Mouse (Mus musculus) hindbrain, embryonic 14.5 days (tissue): Measurements from ENCODE around the gene Acp5. TPM values are rescaled to one million over a fixed set of nuclear protein-coding genes. Genes with fewer than 3 reads are reported as not detected.

Source experiments
- ATAC-seq: fragments of 200-750 bp; cut with Nextera tagmentation; 2 replicates; pipeline ENCODE4 v1.8.0; 2017; ENCODE audit warnings: moderate number of reproducible peaks, mild to moderate bottlenecking, moderate TSS enrichment, moderate library complexity; ENCODE audit not compliant: low FRiP score
- DNase-seq: peaks from one replicate; pipeline ENCODE4 v3.0.0-alpha.2; 2015; ENCODE audit warnings: low spot score
- H3K27ac ChIP-seq: fragments of 300-500 bp; sonication (generic); 2 replicates; pipeline ENCODE4 v1.5.1; 2014; ENCODE audit warnings: mild to moderate bottlenecking, moderate library complexity
- H3K27me3 ChIP-seq: fragments of 300-500 bp; sonication (generic); 2 replicates; pipeline ENCODE4 v1.6.1; 2014; ENCODE audit warnings: mild to moderate bottlenecking, low read length, mixed read lengths; ENCODE audit not compliant: control insufficient read depth, insufficient read depth
- H3K36me3 ChIP-seq: fragments of 300-500 bp; sonication (generic); replicated peaks from 2 replicates; pipeline ENCODE4 v1.6.1; 2014; ENCODE audit not compliant: control insufficient read depth, insufficient read depth
- H3K4me1 ChIP-seq: fragments of 300-500 bp; sonication (generic); replicated peaks from 2 replicates; pipeline ENCODE4 v1.6.1; 2014; ENCODE audit warnings: antibody characterized with exemption, low read length, mixed read lengths; ENCODE audit not compliant: control insufficient read depth, insufficient read depth
- H3K4me2 ChIP-seq: fragments of 300-500 bp; sonication (generic); replicated peaks from 2 replicates; pipeline ENCODE4 v1.6.1; 2014; ENCODE audit warnings: mild to moderate bottlenecking, moderate library complexity
- H3K4me3 ChIP-seq: fragments of 300-500 bp; sonication (generic); replicated peaks from 2 replicates; pipeline ENCODE4 v1.5.1; 2014; ENCODE audit warnings: mild to moderate bottlenecking, low read length
- H3K9ac ChIP-seq: fragments of 300-500 bp; sonication (generic); 2 replicates; pipeline ENCODE4 v1.6.1; 2014
- H3K9me3 ChIP-seq: fragments of 300-500 bp; sonication (generic); 2 replicates; pipeline ENCODE4 v1.6.1; 2016; ENCODE audit warnings: low read length; ENCODE audit not compliant: control insufficient read depth
- WGBS: fragments of 180-500 bp; shearing (Covaris S2); extraction: QIAGEN DNeasy Blood & Tissue Kit; methylation state at CpG from one replicate; pipeline ENCODE4 v1.1.7; 2014; 5-methylcytosine and 5-hydroxymethylcytosine counted together
- polyA plus RNA-seq: library from polyadenylated mRNA; unstranded; fragments of >200 nt; fragmentation: Nextera tagmentation; extraction: Ambion mirVana; gene quantifications from 2 replicates; pipeline ENCODE4 v1.2.1, GENCODE M21; 2014

Acp5 gene
- polyA plus RNA-seq, 1 experiment from 2014 or later: 0.47 TPM

DNA sequence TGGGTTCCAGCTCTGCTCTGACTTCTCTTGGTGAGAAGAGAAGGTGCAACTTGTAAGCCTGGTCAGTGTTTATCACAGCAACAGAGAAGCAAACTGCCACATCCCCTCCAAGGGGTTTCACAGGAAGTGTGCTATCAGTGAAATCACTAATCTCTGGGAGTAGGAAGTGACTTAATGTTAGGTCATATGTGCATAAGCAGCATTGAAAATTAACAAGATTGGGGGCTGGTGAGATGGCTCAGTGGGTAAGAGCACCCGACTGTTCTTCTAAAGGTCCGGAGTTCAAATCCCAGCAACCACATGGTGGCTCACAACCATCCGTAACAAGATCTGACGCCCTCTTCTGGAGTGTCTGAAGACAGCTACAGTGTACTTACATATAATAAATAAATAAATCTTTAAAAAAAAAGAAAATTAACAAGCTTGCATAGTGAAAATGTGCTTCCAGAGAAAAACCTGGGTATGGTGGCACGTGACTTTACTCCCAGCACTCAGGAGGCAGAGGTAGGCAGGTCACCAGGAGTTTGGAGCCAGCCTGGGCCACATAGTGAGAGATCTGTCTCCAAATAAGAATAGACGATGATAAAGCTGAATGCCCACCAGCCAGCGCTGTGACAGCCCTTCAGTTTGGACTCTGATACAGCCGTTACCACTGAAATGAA, 8.9 kb upstream of the Acp5 start:
- Histone ChIP-seq H3K36me3 (no peaks in the 10 kb centered on the region), H3K4me3 (no peak overlapping the region), H3K9ac (no peak overlapping the region), H3K27me3 (no peaks in the 10 kb centered on the region), H3K9me3 (no peaks in the 10 kb centered on the region), H3K4me1 (no peaks in the 10 kb centered on the region), H3K27ac (no peak overlapping the region), H3K4me2 (no peak overlapping the region)
- no peak for ATAC-seq
- DNase-seq: no peak
- WGBS: 83% methylated on average over 6 of the region's 8 CpGs

DNA sequence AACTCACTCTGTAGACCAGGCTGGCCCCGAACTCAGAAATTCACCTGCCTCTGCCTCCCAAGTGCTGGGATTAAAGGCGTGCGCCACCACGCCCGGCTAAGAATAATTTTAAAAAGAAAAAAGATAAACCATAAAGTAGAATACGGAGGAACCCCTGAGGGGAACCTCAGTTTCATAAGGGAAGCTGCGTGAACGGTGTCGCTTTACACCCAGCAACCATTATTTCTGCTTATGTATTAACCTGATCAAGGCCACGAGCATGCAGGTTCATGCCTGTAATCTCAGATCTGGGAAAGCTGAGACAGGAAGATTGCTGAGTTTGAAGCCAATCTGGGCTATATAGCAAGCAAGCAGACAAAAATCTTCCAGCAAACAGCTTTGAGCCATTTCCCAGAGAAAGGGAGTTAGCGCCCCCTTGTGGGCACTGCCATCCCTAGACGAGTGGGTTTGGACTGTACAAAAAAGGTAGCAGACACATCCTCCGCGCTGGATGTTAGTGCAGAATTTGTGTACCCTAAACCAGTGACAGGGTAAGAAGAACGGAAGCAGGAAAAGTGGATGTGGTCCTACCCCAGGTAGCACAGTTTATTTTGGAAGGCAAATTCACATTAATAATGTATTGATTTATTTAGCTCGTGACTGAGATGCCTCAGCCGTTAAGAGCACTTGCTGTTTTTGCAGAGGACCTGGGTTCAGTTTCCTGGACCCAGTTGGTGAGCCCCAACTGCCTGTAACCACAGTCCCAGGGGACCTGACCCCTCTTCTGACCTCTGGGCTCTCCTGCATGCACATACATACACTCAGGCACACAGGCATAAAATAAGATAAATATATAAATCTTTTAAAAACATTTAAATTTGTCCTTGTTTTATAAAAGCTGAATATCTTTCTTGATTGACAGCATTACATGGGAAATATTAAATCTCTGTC, 7.9 kb upstream of the Acp5 start:
- Histone ChIP-seq H3K4me2 (no peak overlapping the region), H3K9me3 (no peaks in the 10 kb centered on the region), H3K36me3 (no peaks in the 10 kb centered on the region), H3K4me3 (no peak overlapping the region), H3K4me1 (no peaks in the 10 kb centered on the region), H3K27ac (no peak overlapping the region), H3K27me3 (no peaks in the 10 kb centered on the region), H3K9ac (no peak overlapping the region)
- DNase-seq: peak; percentile 92
- ATAC-seq: peak; percentile 51; the same call in 1 of the 2 replicates
- WGBS: 59% methylated on average over 17 of the region's 17 CpGs

DNA sequence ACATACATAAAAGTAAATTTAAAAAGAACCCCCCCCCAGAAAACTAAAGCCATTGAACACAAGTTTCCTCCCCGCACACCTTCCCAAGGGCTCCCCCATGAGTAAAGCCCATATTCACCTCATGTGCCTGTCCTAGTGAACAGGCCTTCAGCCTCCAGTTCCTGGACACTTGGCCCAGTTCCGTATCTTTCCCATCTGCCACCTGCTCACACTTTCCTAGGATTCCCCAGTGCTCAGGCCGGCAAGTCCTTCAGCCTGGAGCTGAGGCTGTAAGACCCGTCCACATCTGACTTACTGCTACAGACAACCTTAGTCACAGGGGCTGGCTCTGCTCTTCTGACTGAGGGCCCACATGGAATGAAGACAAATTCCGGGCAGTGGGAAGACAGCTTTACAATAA, 4.2 kb upstream of the Acp5 start:
- ATAC-seq: no peak
- Histone ChIP-seq H3K27me3 (0 out of 2 replicates have a peak, but pooled peaks cover 3% of the 10 kb centered on the region), H3K4me3 (no peak overlapping the region), H3K4me2 (no peak overlapping the region), H3K4me1 (no peaks in the 10 kb centered on the region), H3K27ac (no peak overlapping the region), H3K9ac (no peak overlapping the region), H3K9me3 (no peaks in the 10 kb centered on the region), H3K36me3 (no peaks in the 10 kb centered on the region)
- 95% methylated on average over 5 of the region's 5 CpGs for WGBS
- DNase-seq: no peak

DNA sequence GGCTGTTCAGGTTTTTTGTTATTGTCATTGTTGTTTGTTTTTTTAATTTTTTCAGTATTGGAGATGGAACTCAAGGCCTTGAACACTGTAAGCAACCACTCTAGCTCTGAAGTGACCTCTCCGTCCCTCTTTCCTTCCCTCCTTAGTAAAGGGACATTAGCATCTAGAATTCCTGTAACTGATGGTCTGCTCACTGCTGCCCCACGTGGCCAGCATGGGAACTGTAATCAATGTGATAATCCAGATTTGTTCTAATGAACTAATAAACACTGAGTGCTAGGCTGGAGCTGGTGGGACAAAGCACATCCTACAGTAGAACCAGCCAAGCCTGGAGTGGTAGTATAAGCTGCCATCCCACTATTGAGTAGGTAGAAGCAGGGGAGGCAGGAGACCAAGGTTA, 3.0 kb upstream of the Acp5 start:
- Histone ChIP-seq H3K36me3 (no peaks in the 10 kb centered on the region), H3K4me1 (no peaks in the 10 kb centered on the region), H3K4me2 (no peak overlapping the region), H3K27ac (no peak overlapping the region), H3K4me3 (no peak overlapping the region), H3K27me3 (0 out of 2 replicates have a peak, but pooled peaks cover 3% of the 10 kb centered on the region), H3K9me3 (no peaks in the 10 kb centered on the region), H3K9ac (no peak overlapping the region)
- WGBS: 37% methylated on average over 2 of the region's 2 CpGs
- DNase-seq (peak; percentile 68), ATAC-seq (no peak)

DNA sequence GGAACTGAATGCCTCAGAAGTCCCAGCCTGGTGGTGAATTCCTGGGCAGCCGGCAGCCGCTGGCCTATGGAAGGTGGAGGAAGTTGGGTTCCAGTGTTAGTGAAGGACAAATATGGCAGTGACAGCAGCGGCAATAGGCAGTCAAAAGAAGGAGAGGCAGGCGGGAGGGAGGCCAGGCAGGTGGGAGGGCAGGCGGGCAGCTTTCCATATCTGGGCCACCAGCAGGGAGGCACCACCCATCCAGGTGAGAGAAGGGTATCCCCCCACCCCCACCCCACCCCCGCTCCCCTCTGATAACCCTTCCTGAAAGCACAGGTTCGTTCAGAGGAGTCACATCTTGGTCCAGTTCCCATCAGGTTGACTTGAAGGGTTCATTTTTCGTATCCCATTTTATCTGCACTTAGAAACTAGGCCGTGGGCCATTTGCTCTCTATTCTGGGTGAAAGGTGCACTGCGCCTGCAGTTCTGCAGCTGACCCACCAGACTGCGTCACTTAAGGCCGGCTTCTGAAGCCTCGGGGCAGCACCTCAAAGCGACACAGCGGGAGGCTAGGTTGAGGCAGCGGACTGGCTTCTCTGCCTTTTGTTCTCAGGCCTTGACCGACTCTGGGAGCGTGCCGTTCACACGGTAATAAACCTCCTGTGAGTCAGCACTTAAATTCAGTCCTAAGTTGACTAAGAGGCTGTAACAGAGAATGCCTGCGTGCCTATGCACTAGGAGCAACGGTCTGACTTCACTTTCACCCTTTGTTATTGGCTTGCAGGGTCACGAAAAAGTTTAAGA, 1.4 kb upstream of the Acp5 start:
- DNase-seq (peak; percentile 24), ATAC-seq (no peak)
- no peaks in the 10 kb centered on the region for H3K4me1 ChIP-seq
- H3K36me3 ChIP-seq: no peaks in the 10 kb centered on the region
- WGBS: 12% methylated on average over 23 of the region's 23 CpGs
- H3K9me3 ChIP-seq: no peaks in the 10 kb centered on the region
- no peak overlapping the region for H3K9ac ChIP-seq
- peaks cover 9% of the 10 kb centered on the region; the same call in 1 of the 2 replicates for H3K27me3 ChIP-seq
- H3K4me3 ChIP-seq: no peak overlapping the region
- H3K4me2 ChIP-seq: no peak overlapping the region
- H3K27ac ChIP-seq: no peak overlapping the region

DNA sequence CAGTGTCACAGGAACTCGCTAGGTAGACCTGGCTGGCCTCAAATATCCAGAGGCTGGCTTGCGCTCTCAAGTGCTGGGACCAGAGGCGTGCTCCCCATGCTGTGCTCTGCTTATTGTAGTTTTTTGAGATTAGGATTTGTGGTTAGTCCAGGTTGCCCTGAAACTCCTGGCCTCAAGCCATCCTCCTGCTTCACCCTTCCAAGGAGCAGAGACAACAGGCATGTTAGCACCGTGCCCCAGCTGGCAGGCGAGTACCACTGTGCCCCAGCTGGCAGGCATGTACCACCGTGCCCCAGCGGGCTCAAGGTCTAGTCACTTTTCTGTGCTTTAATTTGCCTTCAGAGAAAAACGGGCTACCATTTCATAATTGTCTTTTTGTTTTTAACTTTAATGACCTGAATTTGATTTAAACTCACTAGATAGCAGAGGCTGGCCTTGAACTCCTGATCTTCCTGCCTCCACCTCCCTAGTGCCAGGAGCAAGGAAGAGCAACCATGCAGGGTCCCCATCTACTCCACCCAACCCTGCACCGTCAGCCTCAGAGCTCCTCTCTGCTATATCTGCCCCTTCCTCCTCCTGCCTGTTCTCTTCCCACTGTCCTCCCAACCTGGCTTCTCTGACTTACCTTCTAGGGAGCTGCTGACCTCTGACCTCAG, 395 bp downstream of the Acp5 start:
- 63% methylated on average over 9 of the region's 9 CpGs for WGBS

DNA sequence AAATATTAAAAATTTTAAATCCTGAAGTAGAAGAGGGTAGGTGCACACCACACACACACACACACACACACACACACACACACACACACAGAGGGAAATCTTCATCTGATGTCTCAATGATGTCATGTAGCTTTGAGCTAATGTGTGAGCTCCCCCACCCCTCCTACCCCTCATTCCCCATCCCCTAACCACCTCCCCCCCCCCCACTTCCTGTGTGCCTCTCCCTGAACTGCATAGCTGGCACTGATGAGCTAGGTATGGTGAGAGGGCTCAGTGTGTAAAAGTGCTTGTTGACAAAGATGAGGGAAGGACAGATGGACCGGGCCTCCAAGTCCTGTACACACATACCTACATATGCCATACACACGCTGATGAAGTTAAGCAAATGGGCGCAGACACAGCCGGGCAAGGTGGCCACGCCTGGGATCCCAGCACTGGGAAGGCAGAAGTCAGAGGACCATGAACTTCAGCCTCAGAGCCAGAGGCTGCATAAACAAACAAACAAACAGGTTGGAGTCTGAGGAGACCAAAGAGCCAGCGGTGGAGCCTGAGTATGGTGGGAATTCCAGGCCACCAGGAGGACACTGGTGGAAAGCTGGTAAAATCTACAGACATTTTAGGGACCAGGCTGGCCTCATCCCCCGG, 1.1 kb downstream of the Acp5 start:
- WGBS: 84% methylated on average over 7 of the region's 7 CpGs
- peaks cover 24% of the 10 kb centered on the region for H3K27me3 ChIP-seq
- no peak overlapping the region for H3K4me3 ChIP-seq
- ATAC-seq (no peak), DNase-seq (no peak)
- H3K9me3 ChIP-seq: no peaks in the 10 kb centered on the region
- no peak overlapping the region for H3K9ac ChIP-seq
- H3K27ac ChIP-seq: no peak overlapping the region
- no peak overlapping the region for H3K4me2 ChIP-seq
- no peaks in the 10 kb centered on the region for H3K36me3 ChIP-seq
- H3K4me1 ChIP-seq: no peaks in the 10 kb centered on the region

More for the DNA sequence above, 395 bp downstream of the Acp5 start:
- Histone ChIP-seq H3K36me3 (no peaks in the 10 kb centered on the region), H3K4me3 (no peak overlapping the region), H3K4me2 (no peak overlapping the region), H3K27me3 (peaks cover 24% of the 10 kb centered on the region), H3K4me1 (no peaks in the 10 kb centered on the region), H3K9me3 (no peaks in the 10 kb centered on the region), H3K27ac (no peak overlapping the region), H3K9ac (no peak overlapping the region)
- DNase-seq: no peak
- ATAC-seq: no peak

DNA sequence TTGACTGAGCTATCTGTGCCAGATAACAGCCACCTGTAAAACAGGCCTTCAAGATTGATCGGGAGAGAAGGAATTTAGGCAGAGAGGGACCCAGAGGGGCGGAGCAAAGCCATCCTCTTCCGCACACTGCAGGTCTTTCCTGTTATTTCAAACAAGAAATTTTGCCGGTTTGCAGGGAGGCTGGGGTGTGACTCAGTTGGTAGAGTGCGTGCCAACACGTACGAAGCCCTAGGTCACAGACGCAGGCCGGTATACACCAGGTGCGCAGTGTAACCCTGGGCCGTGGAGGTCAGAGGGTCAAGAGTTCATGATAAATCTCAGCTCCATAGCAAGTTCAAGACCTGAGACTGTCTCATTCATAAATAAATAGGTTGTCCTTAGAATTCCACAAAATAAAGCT, 3.3 kb downstream of the Acp5 start:
- Histone ChIP-seq H3K9ac (no peak overlapping the region), H3K9me3 (no peaks in the 10 kb centered on the region), H3K27ac (no peak overlapping the region), H3K4me3 (no peak overlapping the region), H3K4me1 (no peaks in the 10 kb centered on the region), H3K27me3 (peaks cover 24% of the 10 kb centered on the region), H3K36me3 (no peaks in the 10 kb centered on the region), H3K4me2 (peak overlapping the region; percentile 34; the same call in 1 of the 2 replicates)
- ATAC-seq (no peak), DNase-seq (no peak)
- WGBS: 51% methylated on average over 11 of the region's 11 CpGs
